Mouse (Mus musculus) left cerebral cortex, adult 8-10 months (tissue): ENCODE results near the gene Orai3. TPM values are rescaled to one million over a fixed set of nuclear protein-coding genes. Genes with fewer than 3 reads are reported as not detected.
"Not testable (repeated sequence)": the region's sequence is repeated elsewhere in the genome, so short reads cannot be mapped to it uniquely, and the experiment has no call there.

Experiments used
- DNase-seq, 2 experiments: peaks; one replicate each; pipeline ENCODE4 v3.0.0; 2022; ENCODE audit warnings: low spot score in 2 of 2
- total RNA-seq, 4 experiments: library from RNA; stranded (reverse); gene quantifications; 2 replicates each; pipeline ENCODE4 v1.2.4; 2022

Gene Orai3
- total RNA-seq, 4 experiments from 2014 or later = 18.0 to 22.2 (median 19.5) TPM

GRCm38 (mm10) chr7:127761026-127761425, 8.6 kb upstream of the Orai3 start:
- DNase-seq = no peak

DNA sequence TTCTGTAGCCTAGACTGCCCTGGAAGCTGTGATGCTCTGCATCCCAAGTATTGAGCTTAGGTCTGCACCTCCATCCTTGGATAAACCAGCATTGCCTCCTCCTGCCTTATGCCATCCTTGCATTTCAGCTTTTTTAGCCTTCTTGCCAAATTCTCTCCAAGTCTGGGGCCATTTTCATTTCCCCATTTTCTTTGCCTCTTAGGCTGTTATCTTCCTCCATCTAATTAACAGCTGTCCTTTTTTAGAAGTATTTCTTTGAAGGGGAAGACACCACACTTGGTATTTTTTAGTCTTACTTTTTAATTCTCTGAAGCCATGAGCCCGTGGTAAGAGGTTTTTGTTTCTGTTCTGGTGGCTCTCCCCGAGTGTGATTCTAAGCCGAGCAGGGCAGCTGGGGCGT, 6.0 kb upstream of the Orai3 start:
- no peak for DNase-seq

- DNase-seq = no peak
Measured at GRCm38 (mm10) chr7:127765756-127766155, 3.9 kb upstream of the Orai3 start.

GRCm38 (mm10) chr7:127766851-127767609, 2.6 kb upstream of the Orai3 start:
- peak in 1 of 2 experiments; percentile 27 for DNase-seq

GRCm38 (mm10) chr7:127767671-127768345, 1.8 kb upstream of the Orai3 start:
- DNase-seq = peak in 1 of 2 experiments; percentile 21

DNA sequence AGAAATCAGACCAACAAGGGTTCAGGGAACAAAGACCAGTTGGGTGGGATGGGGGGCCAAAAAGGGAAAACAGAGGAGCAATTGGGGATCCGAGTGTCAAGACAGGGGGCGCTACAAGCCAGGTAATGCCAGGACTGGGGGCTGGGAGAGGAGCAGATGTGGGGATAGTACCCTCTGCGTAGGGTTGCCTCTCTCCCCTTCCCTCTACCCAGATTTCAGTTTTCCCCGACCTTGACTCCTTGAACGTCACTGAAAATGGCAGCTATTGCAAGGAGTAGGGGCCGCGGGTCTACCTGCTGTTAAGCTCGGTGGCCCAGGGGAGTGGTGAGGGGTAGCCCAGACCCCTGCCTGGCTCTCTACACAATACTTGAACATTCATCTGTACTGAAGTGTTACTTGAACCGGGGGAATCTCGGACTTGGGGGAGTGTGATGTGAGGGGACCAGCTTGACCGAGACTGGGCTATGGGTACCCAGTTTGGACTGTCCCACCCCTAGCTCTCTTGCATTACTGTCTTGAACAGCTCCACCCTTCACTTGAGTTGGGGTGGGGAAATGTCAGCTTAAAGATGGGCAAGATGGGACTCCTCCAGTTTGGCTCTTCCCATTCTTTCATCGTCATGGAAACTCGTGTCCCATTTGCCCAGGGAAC, 1.1 kb upstream of the Orai3 start:
- DNase-seq = peak; percentile 59 to 98

DNA sequence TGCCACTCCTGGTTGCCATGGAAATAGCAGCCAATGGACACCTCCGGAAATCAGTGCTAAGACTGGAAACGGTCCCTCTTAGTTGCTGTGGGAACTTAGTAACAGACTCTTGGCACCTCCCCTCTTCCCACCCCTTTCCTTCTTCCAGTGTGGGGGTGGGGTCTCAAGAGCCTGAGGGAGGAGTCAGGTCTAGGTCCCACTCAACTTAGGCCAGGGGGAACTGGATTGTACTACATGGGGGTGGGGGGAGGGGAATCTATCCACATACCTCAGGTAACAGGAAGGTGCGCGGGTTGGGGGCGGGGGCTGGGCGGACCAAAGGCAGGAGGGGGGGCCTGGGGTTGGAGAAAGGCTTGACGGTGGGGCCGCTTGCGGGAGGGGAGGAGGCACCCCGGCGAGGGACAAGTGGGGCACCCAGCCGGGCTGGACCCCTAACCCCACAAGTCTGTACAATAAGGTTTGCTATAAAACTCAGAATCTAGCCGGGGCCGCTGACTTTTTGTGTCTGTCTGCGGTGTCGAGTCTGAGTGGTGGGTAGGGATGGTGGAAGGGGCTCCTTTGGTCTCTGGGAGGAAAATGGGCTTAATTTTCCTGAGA, 520 bp upstream of the Orai3 start:
- DNase-seq = peak in 1 of 2 experiments; percentile 98

- no peak for DNase-seq
Measured at GRCm38 (mm10) chr7:127770039-127770905, 657 bp downstream of the Orai3 start.

DNA sequence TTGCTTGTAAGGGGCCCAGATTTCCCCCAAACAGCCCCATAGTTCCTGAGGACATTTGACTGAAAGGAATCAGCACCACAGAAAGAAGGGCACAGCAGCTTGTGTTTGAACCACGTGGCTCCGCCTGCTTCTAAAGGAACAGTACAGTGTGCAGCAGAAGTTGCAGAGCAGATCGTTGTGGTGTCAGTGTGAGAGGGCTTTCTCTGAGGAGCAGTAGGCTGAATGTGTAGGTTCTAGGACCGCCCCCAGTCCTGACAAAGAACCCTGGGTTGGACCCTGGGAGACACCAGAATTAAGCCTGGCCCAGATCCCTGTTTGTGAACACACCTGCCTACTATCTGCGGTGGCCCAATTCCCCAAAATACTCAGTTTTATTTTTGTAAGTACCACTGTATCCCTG, 1.6 kb downstream of the Orai3 start:
- DNase-seq = peak in 1 of 2 experiments; percentile 62

GRCm38 (mm10) chr7:127772080-127772479, 2.5 kb downstream of the Orai3 start:
- no peak for DNase-seq

DNA sequence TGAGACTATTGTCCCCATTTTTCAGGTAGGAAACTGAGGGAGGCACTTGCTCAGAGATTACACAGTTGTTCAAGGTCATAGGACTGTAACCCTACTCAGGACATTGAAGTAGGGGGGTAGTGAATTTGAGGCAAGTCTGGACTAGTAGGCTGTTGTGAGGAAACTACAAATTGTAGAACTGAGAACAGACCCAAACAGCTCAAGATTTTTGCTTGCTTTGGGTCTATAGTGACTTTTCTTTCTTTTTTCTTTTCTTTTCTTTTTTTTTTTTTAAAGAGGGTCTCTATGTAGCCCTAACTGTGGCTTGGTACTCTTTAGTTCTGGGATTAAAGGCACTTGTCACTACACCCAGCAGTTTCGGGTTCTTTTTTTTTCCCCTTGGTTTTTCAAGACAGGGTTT, 2.9 kb downstream of the Orai3 start:
- no peak for DNase-seq

DNA sequence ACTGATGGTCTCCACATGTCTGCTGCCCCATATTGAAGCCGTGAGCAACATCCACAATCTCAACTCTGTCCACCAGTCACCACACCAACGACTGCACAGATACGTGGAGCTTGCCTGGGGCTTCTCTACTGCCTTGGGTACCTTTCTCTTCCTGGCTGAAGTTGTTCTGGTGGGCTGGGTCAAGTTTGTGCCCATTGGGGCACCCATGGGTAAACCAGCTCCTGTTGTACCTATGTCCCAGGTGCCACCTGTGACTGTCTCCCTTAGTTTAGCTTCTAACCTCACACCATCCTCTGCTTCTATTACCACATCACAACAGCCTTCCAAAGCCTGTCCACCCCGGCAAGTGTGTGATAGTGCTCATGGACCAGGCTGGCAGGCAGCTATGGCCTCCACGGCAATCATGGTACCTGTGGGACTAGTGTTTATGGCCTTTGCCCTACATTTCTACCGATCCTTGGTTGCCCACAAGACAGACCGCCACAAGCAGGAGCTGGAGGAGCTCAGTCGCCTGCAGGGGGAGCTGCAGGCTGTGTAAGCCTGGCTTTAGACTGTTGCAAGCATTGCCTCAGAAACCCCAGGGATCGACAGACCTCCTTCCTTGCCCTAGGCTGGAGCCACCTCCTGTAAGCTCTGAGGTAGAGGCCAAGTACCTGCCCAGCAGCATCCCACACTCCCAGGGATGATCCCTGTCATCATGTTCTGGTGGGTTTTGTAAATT, 4.2 kb downstream of the Orai3 start:
- DNase-seq = no peak

DNA sequence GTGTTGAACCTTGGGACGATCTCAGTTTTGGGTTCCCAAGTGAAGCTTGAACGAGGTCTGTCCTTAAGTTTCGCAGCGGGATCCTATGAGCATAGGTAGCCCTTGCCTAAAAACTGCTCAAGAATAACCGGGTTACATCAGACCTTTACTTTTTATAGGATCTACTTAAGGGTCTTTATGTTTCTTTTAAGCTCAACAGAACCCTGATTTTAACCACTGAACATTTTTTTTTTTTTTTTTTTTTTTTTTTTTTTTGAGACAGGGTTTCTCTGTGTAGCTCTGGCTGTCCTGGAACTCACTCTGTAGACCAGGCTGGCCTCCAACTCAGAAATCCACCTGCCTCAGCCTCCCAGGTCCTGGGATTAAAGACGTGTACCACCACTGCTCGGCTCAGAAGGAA, 6.2 kb downstream of the Orai3 start:
- DNase-seq = not testable (repeated sequence)

GRCm38 (mm10) chr7:127776426-127776825, 6.8 kb downstream of the Orai3 start, which contains the start of gene Setd1a:
TSS of gene Setd1a (plus strand) at chr7:127776670.
- DNase-seq = peak; percentile 83 to 84

GRCm38 (mm10) chr7:127776878-127777473, 7.4 kb downstream of the Orai3 start:
- peak; percentile 94 to 95 for DNase-seq

GRCm38 (mm10) chr7:127777474-127778266, 8.1 kb downstream of the Orai3 start:
- DNase-seq = peak in 1 of 2 experiments; percentile 37

GRCm38 (mm10) chr7:127778350-127778749, 8.7 kb downstream of the Orai3 start:
- DNase-seq = no peak

DNA sequence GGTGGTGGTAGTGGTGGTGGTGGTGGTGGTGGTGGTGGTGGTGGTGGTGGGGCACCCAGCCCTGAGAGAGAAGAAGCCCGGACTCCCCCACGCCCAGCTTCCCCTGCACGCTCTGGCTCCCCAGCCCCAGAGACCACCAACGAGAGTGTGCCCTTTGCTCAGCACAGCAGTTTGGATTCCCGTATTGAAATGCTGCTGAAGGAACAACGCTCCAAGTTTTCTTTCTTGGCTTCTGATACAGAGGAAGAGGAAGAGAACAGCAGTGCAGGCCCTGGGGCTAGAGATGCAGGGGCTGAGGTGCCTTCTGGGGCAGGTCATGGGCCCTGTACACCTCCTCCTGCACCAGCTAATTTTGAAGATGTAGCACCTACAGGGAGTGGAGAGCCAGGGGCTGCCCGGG, 15.7 kb downstream of the Orai3 start, which contains the start of gene Gm49388:
TSS of gene Gm49388 (plus strand) at position 301 of the 400 bp plus-strand sequence.
- no peak for DNase-seq
